Mouse (Mus musculus) liver, embryonic 14.5 days (tissue): Measurements from ENCODE around the gene Mfsd1. TPM values are rescaled to one million over a fixed set of nuclear protein-coding genes. Genes with fewer than 3 reads are reported as not detected.

ENCODE experiments used
- ATAC-seq: fragments of 200-750 bp; cut with Nextera tagmentation; 2 replicates; pipeline ENCODE4 v1.8.0; 2017; ENCODE audit warnings: moderate number of reproducible peaks, mild to moderate bottlenecking, moderate library complexity; ENCODE audit not compliant: insufficient read depth
- DNase-seq, 3 experiments: peaks; one replicate each; pipeline ENCODE4 v3.0.0-alpha.2; 2012 to 2013; ENCODE audit warnings: low read depth in 3 of 3, low spot score in 3 of 3
- H3K27ac ChIP-seq: fragments of 300-500 bp; sonication (generic); 2 replicates; pipeline ENCODE4 v1.5.1; 2014; ENCODE audit warnings: moderate library complexity, mild to moderate bottlenecking, control low read depth, inconsistent platforms
- H3K27me3 ChIP-seq: fragments of 300-500 bp; sonication (generic); 2 replicates; pipeline ENCODE4 v1.6.1; 2014; ENCODE audit warnings: mild to moderate bottlenecking, low read length, moderate library complexity; ENCODE audit not compliant: control insufficient read depth, insufficient read depth
- H3K36me3 ChIP-seq: fragments of 300-500 bp; sonication (generic); replicated peaks from 2 replicates; pipeline ENCODE4 v1.6.1; 2014; ENCODE audit warnings: low read depth; ENCODE audit not compliant: control insufficient read depth, insufficient read depth
- H3K4me1 ChIP-seq, 2 experiments: fragments of 200-500 bp in 1 of 2; fragments of 300-500 bp in 1 of 2; sonication (generic) in 1 of 2; replicated peaks; 2 replicates each; pipeline ENCODE4 v1.6.1; 2012 to 2014; ENCODE audit warnings: antibody characterized with exemption in 1 of 2, inconsistent platforms in 1 of 2, low read length in 1 of 2; ENCODE audit not compliant: control insufficient read depth in 2 of 2, insufficient read depth in 2 of 2
- H3K4me2 ChIP-seq: fragments of 300-500 bp; sonication (generic); 2 replicates; pipeline ENCODE4 v1.6.1; 2014; ENCODE audit warnings: low read depth, mild to moderate bottlenecking, control low read depth, moderate library complexity
- H3K4me3 ChIP-seq, 2 experiments: fragments of 200-500 bp in 1 of 2; fragments of 300-500 bp in 1 of 2; sonication (generic) in 1 of 2; 2 replicates each; pipeline ENCODE4 v1.5.1; 2012 to 2014; ENCODE audit warnings: low read depth in 2 of 2, low read length in 2 of 2, mild to moderate bottlenecking in 2 of 2, control low read depth in 1 of 2, inconsistent platforms in 1 of 2, moderate library complexity in 1 of 2; ENCODE audit not compliant: insufficient read depth in 1 of 2
- H3K9ac ChIP-seq: fragments of 300-500 bp; sonication (generic); replicated peaks from 2 replicates; pipeline ENCODE4 v1.6.1; 2014; ENCODE audit warnings: mild to moderate bottlenecking, control low read depth, moderate library complexity
- H3K9me3 ChIP-seq: fragments of 300-500 bp; sonication (generic); 2 replicates; pipeline ENCODE4 v1.6.1; 2016; ENCODE audit warnings: low read length, mixed read lengths; ENCODE audit not compliant: control insufficient read depth
- CTCF ChIP-seq: IDR thresholded peaks from 2 replicates; pipeline ENCODE4 v1.5.1; 2016; ENCODE audit warnings: antibody characterized with exemption, low read depth, control low read depth
- EP300 ChIP-seq: IDR thresholded peaks from 2 replicates; pipeline ENCODE4 v1.6.1; 2016; ENCODE audit warnings: antibody characterized with exemption, low read depth
- WGBS: fragments of 180-500 bp; shearing (Covaris S2); extraction: QIAGEN DNeasy Blood & Tissue Kit; methylation state at CpG from one replicate; pipeline ENCODE4 v1.1.7; 2014; ENCODE audit not compliant: insufficient replicate concordance; 5-methylcytosine and 5-hydroxymethylcytosine counted together
- polyA plus RNA-seq, 2 experiments: library from polyadenylated mRNA; depleted of rRNA in 1 of 2; stranded (reverse) in 1 of 2; unstranded in 1 of 2; fragments of >200 nt; fragmentation: Nextera tagmentation in 1 of 2; extraction: Ambion mirVana in 1 of 2; gene quantifications; 2 replicates each; pipeline versions ENCODE4 v1.2.1 to v1.2.3; 2012 to 2014

Gene Mfsd1
- polyA plus RNA-seq, 2 experiments, result 11.6 to 25.9 TPM

- TF ChIP-seq CTCF, result no peak
- TF ChIP-seq EP300, result no peak
- ATAC-seq (no peak), DNase-seq (no peak)
- no peaks in the 10 kb centered on the region for H3K9me3 ChIP-seq
- no peaks in the 10 kb centered on the region for H3K4me1 ChIP-seq
- H3K4me3 ChIP-seq, result no peak overlapping the region
- WGBS, result 77% methylated on average over 13 of the region's 13 CpGs
- H3K27ac ChIP-seq, result no peak overlapping the region
- peaks cover 4% of the 10 kb centered on the region; the same call in 1 of the 2 replicates for H3K36me3 ChIP-seq
- no peak overlapping the region for H3K9ac ChIP-seq
- H3K27me3 ChIP-seq, result no peaks in the 10 kb centered on the region
- no peak overlapping the region for H3K4me2 ChIP-seq
Measured at GRCm38 (mm10) chr3:67601616-67602138, 19.1 kb downstream of the Mfsd1 start.

- Histone ChIP-seq H3K27me3 (no peaks in the 10 kb centered on the region), H3K36me3 (no peaks in the 10 kb centered on the region), H3K9me3 (no peaks in the 10 kb centered on the region), H3K4me1 (no peaks in the 10 kb centered on the region), H3K27ac (no peak overlapping the region), H3K4me3 (no peak overlapping the region), H3K9ac (no peak overlapping the region), H3K4me2 (no peak overlapping the region)
- DNase-seq (no peak), ATAC-seq (no peak)
- TF ChIP-seq EP300 (no peak), CTCF (no peak)
Measured at GRCm38 (mm10) chr3:67618222-67618621, 35.7 kb downstream of the Mfsd1 start.

- Histone ChIP-seq H3K27ac (no peak overlapping the region), H3K27me3 (no peaks in the 10 kb centered on the region), H3K4me1 (no peaks in the 10 kb centered on the region), H3K4me3 (no peak overlapping the region), H3K9ac (no peak overlapping the region), H3K36me3 (no peaks in the 10 kb centered on the region), H3K4me2 (no peak overlapping the region), H3K9me3 (no peaks in the 10 kb centered on the region)
- TF ChIP-seq CTCF (no peak), EP300 (no peak)
- WGBS, result 48% methylated on average over 1 of the region's 1 CpGs
- DNase-seq, result no peak
- no peak for ATAC-seq
Measured at GRCm38 (mm10) chr3:67624629-67625028, 42.1 kb downstream of the Mfsd1 start.

GRCm38 (mm10) chr3:67643135-67643534 lies 60.6 kb downstream of the Mfsd1 start:
- no peak overlapping the region for H3K27ac ChIP-seq
- DNase-seq, result no peak
- H3K9ac ChIP-seq, result no peak overlapping the region
- H3K27me3 ChIP-seq, result no peaks in the 10 kb centered on the region
- WGBS, result 64% methylated on average over 3 of the region's 3 CpGs
- no peaks in the 10 kb centered on the region for H3K4me1 ChIP-seq
- H3K4me2 ChIP-seq, result no peak overlapping the region
- no peak for ATAC-seq
- no peaks in the 10 kb centered on the region for H3K36me3 ChIP-seq
- H3K4me3 ChIP-seq, result no peak overlapping the region
- no peaks in the 10 kb centered on the region for H3K9me3 ChIP-seq
- TF ChIP-seq EP300 (no peak), CTCF (no peak)

GRCm38 (mm10) chr3:67645640-67646466 lies 63.3 kb downstream of the Mfsd1 start:
- H3K27me3 ChIP-seq, result no peaks in the 10 kb centered on the region
- DNase-seq (no peak), ATAC-seq (no peak)
- H3K4me3 ChIP-seq, result no peak overlapping the region
- H3K4me1 ChIP-seq, result no peaks in the 10 kb centered on the region
- no peak overlapping the region for H3K27ac ChIP-seq
- TF ChIP-seq CTCF (no peak), EP300 (no peak)
- H3K9ac ChIP-seq, result no peak overlapping the region
- H3K4me2 ChIP-seq, result no peak overlapping the region
- 65% methylated on average over 7 of the region's 7 CpGs for WGBS
- H3K9me3 ChIP-seq, result no peaks in the 10 kb centered on the region
- no peaks in the 10 kb centered on the region for H3K36me3 ChIP-seq

Other genes with a start within 250 kb of the Mfsd1 start
- gene Mlf1, start 208.6 kb upstream of the Mfsd1 start, polyA plus RNA-seq (2012; rRNA removed), result 0.52 and 0.81 TPM in 2 replicates
- gene Mlf1, start 208.6 kb upstream of the Mfsd1 start, polyA plus RNA-seq (2014; fragmentation: Nextera tagmentation; extraction: Ambion mirVana), result 1.3 and 1.4 TPM in 2 replicates
- not detected in 2 replicates for gene Gm17402, start 207.6 kb upstream of the Mfsd1 start, polyA plus RNA-seq (2012; rRNA removed)
- gene Gm17402, start 207.6 kb upstream of the Mfsd1 start, polyA plus RNA-seq (2014; fragmentation: Nextera tagmentation; extraction: Ambion mirVana), result not detected in 2 replicates
- 8.5 and 17.0 TPM in 2 replicates for gene Gfm1, start 152.6 kb upstream of the Mfsd1 start, polyA plus RNA-seq (2012; rRNA removed)
- 32.6 and 37.8 TPM in 2 replicates for gene Gfm1, start 152.6 kb upstream of the Mfsd1 start, polyA plus RNA-seq (2014; fragmentation: Nextera tagmentation; extraction: Ambion mirVana)
- gene Lxn, start 118.8 kb upstream of the Mfsd1 start, polyA plus RNA-seq (2012; rRNA removed), result 2.4 and 4.1 TPM in 2 replicates
- 9.9 and 10.2 TPM in 2 replicates for gene Lxn, start 118.8 kb upstream of the Mfsd1 start, polyA plus RNA-seq (2014; fragmentation: Nextera tagmentation; extraction: Ambion mirVana)
- gene Rarres1, start 67.2 kb upstream of the Mfsd1 start, polyA plus RNA-seq (2012; rRNA removed), result 1.3 TPM in 2 replicates
- gene Rarres1, start 67.2 kb upstream of the Mfsd1 start, polyA plus RNA-seq (2014; fragmentation: Nextera tagmentation; extraction: Ambion mirVana), result 1.5 and 2.2 TPM in 2 replicates